Comparison of ENCODE assay signal across 16 mouse cellular contexts in the genomic region with DNA sequence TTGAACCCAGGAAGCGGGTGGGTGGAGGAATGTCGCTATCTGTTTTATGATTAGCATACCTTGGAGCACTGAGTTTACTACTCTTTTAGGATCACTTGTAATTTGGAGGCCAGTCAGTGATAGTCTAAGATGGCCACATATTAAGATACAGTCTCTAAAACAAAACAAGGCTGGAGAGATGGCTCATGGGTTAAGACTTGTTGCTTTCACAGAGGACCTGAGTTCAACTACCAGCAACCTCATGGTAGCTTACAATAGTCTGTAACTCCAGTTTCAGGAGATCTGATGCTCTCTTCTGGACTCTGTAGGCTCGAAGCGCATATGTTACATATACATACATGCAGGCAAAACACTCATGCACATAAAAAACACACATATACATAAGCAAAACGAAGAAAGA.
"Had no signal": no experiment of that assay in that cellular context is flagged by ENCODE, and none has a peak within 500 bp of the region (broad histone marks: within the 10 kb centered on the region; RNA-seq: fewer than 3 reads in every experiment).

No protein-coding gene starts in this region.

- H3K27me3 ChIP-seq: midbrain, embryonic 12.5 days; neural tube, embryonic 13.5 days; neural tube, embryonic 15.5 days; stomach, embryonic 15.5 days had no signal

- H3K4me3 ChIP-seq: midbrain, embryonic 10.5 days; midbrain, embryonic 12.5 days; myocyte; neural tube, embryonic 13.5 days; neural tube, embryonic 15.5 days; stomach, embryonic 15.5 days had no signal

- H3K9ac ChIP-seq: lung, embryonic 14.5 days; midbrain, embryonic 12.5 days; neural tube, embryonic 13.5 days; neural tube, embryonic 15.5 days; stomach, embryonic 15.5 days had no signal

- H3K4me1 ChIP-seq: midbrain, embryonic 10.5 days; midbrain, embryonic 12.5 days; neural tube, embryonic 13.5 days; neural tube, embryonic 15.5 days; stomach, embryonic 15.5 days had no signal

- H3K9me3 ChIP-seq: midbrain, embryonic 10.5 days; midbrain, embryonic 12.5 days; neural tube, embryonic 13.5 days; neural tube, embryonic 15.5 days; stomach, embryonic 15.5 days had no signal

- H3K36me3 ChIP-seq: midbrain, embryonic 10.5 days; midbrain, embryonic 12.5 days; neural tube, embryonic 13.5 days; neural tube, embryonic 15.5 days; stomach, embryonic 15.5 days had no signal

- DNase-seq: lung, adult 18-20 months; lung, embryonic 14.5 days; lung, postnatal 10 days; lung, postnatal 4 days; midbrain, embryonic 14.5 days; right cerebral cortex, postnatal 14 days; thymus, adult 2 months; thymus, postnatal 25 days; thymus, postnatal 4 days had no signal

- H3K27ac ChIP-seq: midbrain, embryonic 10.5 days; midbrain, embryonic 12.5 days; neural tube, embryonic 13.5 days; neural tube, embryonic 15.5 days; stomach, embryonic 15.5 days; stomach, postnatal 0 days had no signal
